Mouse (Mus musculus) layer of hippocampus, postnatal 25 days (tissue): ENCODE measurements at regions not wholly inside any gene's neighbourhood (a gene's known extent, or its start where the extent isn't known, plus 50 kb on each side); places are given as distances from the start of the nearest gene placed in this dataset.
A peak's percentile ranks its signal among the peaks of the same experiment; 100 is the strongest.

Source experiments
- DNase-seq, 2 experiments: peaks; one replicate each; pipeline ENCODE4 v3.0.0; 2022; ENCODE audit warnings: mixed read lengths in 2 of 2, low spot score in 1 of 2; ENCODE audit errors: extremely low spot score in 1 of 2

- no peak for DNase-seq
Measured at GRCm38 (mm10) chr10:84147305-84147984, 293.0 kb downstream of the Nuak1 start.

- DNase-seq: no peak
Measured at GRCm38 (mm10) chr10:84163752-84164151, 276.6 kb downstream of the Nuak1 start.

DNA sequence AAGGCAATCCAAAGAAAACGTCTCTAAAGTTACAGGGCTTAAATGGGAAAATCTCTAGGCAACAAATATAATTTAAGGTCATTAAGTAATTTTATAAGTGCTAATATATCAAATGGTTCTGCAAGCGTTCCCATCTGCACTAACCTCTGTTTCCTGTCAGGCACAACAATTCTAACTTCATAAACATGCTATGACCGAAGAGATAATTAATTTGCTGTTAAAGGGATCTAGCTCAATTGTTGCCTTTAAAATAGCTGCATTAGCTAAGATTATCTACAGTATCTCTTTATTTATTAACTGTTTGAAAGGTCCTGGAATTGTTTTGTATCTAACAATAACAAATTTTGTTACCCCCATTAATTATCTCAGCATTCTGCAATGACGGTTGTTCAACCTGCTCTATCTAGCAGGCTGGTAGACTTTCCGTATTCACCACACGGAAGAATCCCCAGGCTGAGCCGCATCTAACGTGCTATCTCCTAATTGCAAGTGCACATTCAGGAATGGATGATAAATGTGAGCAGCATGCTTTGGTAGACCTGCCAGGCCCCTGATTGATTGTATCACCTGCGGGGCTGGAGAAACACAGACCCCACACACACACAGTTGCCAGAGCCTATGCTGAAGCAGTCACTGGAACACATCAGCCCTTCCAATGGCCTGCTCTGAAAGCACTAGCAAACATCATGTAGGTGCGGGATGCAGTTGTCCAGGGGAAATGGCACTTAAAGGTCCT, 274.4 kb downstream of the Nuak1 start:
- DNase-seq: no peak

- DNase-seq: peak in 1 of 2 experiments; percentile 14
Measured at GRCm38 (mm10) chr10:84166568-84166905, 273.9 kb downstream of the Nuak1 start.

DNA sequence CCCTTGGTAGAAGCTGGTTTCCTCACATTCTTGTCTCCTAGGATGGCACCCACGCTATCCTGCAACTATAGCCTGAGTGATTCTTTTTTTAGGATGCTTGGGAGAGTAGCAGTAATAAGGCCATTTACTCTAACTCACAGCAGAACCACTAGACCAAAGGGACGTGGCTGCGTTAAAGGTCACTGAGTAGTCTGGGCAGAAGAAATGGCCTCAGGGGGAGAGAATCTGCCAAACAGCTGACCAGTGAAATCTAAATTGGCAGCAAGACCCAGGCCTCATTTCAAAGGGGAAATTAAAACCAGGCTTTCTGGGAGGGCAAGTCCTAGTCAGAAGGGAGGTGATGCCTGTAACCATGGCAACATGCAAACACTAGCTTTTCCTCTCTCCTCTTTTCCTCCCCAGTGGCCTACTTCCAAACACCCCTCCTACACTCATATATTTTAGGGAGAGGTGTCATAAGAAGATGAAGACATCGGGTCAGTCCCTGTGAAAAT, 267.5 kb downstream of the Nuak1 start:
- DNase-seq: no peak

GRCm38 (mm10) chr10:84183239-84183638, 257.2 kb downstream of the Nuak1 start:
- DNase-seq: no peak

DNA sequence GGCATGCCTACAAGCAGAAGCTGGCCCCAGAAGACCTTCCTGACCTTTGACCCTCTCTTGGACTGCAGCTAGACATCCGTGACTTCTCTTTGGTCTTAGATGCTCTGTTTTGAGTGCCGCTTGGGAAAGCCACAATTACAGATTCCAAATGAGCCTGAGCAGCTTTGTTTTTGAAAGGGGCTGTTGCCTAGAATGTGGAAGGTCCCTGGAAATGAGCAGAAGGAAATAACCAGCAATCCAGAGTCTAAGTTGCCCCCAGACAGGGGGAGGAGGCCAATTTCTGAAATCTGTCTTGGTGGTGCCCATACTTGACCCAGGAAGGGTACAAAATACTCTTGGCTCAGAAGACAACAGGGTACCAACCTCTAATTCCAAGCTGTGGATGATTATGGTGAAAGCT, 253.9 kb downstream of the Nuak1 start:
- no peak for DNase-seq

DNA sequence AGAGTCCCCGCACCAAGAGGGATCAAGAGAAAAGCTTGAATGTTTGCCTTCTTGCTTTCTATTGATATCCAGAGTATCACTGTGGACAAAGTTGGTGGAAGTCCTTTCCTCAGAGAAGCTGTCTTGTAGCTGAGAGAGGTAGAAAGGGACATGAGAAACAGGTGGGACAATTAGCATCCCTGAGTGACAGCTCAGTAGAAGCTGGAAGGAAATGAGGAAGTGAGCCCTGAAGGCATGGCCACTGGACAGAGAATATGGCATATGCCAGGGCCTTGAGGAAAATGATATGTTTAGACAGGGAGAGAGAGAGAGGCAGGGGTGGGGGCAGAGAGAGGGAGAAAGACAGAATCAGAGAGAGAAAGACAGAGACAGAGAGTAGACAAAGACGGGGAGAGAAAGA, 241.4 kb downstream of the Nuak1 start:
- DNase-seq: no peak

- DNase-seq: no peak
Measured at GRCm38 (mm10) chr10:84201785-84202184, 238.6 kb downstream of the Nuak1 start.

DNA sequence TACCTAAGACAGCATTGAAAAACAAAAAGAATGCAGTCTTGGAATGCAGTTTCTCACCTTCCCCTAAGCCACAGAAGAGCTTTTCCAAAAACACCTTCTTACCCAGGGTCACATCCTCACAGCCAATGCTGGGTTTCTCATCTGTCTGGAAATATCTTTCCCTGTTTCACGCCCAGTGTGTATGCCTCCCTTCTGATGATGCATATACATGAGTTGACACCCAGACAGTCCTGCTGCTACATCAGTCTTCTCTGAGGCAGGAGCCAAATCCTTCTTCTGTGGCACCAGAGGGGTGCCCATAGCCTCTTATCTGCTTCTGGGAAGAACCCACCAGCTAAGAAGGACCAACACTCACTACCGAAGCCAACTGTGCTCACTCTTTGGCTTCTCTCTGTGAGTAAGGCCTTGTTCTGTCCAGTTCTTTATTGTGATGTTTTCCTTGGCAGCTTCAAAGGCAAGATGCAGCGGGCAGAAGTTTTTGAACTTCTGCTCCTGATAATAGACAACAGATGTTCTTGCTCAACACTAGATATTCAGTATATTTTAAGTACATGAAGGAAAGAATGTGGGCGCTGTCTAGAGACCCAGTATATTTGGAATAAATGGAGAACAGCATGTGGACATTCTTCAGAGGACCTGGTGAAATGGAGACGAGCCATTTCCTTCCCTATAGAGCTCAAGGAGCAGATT, 228.2 kb downstream of the Nuak1 start:
- no peak for DNase-seq

- no peak for DNase-seq
Measured at GRCm38 (mm10) chr10:84214812-84215211, 225.6 kb downstream of the Nuak1 start.

DNA sequence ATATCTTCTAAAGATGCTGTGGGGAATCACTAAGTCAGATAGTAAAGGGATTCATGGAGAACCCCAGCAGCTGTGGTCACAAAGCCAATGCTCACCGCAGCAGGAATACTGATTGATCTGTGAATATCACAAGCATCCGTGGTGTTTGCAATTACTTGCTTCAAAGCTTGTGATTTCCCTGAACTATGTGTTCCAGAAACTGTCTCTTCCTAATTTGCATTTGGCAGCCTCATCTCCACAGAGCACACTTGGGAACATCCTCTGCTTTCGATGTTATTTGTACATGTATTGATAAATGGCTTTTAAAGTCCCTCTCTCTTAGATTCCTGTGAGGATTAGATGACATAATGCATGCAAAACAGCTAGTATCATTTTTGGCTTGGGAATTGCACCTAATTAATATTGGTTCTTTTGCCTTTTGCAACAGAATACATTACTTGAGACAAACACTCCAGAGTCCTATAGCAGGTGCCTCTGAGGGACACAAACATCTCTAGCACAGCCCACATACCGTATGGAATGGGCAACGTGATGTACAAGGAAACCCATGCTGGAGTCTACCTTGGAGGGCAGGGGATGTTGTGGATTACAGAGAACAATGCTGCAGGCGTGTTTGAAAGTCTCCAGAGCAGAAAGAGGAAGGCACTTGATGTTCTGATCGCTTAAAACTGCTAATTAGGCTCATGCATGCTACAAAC, 211.0 kb downstream of the Nuak1 start:
- peak; percentile 8 to 17 for DNase-seq

- DNase-seq: no peak
Measured at GRCm38 (mm10) chr10:84230011-84230781, 210.2 kb downstream of the Nuak1 start.

DNA sequence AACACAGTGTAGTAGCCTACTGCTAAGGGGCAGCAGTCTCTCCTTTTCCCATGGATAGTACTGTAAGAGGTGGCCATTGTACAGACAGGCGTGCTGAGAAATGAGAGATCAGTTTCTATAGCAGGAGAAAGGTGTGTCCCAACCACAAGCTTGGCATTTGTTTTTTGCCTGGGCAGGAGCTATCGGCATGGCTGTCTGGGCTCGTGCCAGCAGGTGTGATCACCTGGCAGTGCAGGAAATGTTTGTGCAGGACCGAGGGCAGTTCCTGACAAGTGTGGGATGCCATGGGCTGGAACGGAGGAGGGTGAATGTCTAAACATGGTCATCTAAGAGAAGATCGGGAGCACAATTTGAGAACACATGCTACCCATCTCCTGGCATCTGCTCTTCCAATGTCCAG, 205.4 kb downstream of the Nuak1 start:
- no peak for DNase-seq

DNA sequence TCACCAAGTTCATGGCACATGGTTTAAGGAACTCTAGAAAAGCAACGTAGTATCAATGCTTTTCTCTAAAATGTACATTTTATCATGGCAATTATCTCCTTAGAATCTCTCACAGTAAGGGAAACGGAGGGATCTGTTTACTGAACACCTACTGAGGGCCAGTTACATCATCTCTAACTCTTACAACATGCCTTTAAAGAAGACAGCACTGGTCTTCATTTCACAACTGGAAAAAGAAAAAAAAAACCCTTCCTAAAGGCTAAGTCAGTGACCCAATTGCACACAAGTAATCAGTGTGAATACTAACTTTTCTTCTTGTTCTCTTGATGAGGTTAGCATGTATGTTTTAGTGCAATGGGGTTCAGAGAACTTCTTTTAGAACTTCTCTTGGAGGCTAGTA, 204.2 kb downstream of the Nuak1 start:
- DNase-seq: no peak

DNA sequence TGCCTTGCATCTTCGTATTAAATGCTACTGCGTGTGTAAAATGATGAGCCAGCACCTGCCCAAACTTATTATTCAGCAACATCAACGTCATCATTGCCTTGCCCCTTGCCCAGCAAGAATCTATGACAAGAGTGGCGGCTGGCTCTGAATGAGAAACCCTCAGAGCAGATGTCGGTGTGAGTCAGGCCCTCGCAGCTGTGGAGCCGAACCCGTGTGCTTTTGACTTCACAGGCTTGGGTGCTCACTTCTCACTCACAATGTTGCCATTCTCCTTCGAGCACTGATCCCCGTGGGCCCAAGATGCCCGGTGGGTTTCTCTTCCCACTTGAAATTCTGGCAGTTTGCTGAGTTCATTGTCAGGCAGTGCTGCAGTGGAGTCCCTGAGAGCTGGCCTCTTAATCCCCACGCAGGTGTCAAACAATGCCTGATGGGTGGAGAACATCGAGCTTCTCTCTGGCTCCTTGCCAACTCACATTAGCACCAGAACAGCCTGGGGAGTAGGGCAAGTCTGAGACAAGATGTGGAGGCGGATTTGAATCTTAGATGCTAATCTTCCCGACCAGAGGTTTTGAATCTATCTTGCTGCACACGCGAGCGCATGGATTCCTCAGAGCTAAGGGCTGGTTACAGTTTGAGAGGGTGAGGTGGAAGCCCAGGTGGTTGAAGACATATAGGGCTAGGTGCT, 202.0 kb downstream of the Nuak1 start:
- no peak for DNase-seq

DNA sequence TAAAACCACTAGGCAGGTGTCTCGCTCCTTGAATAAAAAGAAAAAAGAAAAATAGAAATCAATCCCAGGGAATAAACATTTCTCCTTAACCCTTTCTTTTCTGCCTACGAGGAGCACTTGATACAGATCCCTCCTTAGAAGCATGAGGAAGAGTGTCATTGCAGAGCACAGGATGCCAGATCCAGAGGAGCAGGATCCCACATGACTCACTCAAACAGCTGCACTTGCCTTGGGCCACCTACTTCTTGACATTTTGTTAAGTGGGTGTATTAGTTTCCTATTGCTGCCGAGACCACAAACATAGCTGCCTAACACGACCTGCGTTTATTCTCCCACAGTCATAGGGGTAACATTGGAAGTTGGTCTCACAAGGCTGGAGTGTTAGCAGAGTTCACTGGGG, 197.1 kb downstream of the Nuak1 start:
- DNase-seq: no peak

DNA sequence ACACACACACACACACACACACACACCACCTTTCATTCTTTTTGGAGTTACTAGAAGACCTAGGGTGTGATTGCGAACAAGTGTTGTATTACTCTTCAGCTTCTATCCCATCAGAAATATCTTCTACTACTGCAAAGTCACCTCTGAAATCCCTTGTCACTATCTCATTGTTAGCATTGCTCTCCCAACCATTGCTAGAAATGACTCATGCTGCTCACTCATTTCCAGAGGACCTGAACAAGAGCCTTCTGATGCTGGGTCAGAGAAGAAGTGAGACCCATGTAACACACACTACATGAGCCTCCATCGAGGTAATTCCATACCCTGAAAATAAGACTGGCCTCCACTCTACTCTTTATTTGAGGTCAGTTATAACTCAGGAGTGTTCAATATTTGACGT, 191.1 kb downstream of the Nuak1 start:
- DNase-seq: no peak

- DNase-seq: no peak
Measured at GRCm38 (mm10) chr10:84260931-84261650, 179.3 kb downstream of the Nuak1 start.
